Comparison of ENCODE assay signal across 9 mouse cellular contexts in the genomic region with DNA sequence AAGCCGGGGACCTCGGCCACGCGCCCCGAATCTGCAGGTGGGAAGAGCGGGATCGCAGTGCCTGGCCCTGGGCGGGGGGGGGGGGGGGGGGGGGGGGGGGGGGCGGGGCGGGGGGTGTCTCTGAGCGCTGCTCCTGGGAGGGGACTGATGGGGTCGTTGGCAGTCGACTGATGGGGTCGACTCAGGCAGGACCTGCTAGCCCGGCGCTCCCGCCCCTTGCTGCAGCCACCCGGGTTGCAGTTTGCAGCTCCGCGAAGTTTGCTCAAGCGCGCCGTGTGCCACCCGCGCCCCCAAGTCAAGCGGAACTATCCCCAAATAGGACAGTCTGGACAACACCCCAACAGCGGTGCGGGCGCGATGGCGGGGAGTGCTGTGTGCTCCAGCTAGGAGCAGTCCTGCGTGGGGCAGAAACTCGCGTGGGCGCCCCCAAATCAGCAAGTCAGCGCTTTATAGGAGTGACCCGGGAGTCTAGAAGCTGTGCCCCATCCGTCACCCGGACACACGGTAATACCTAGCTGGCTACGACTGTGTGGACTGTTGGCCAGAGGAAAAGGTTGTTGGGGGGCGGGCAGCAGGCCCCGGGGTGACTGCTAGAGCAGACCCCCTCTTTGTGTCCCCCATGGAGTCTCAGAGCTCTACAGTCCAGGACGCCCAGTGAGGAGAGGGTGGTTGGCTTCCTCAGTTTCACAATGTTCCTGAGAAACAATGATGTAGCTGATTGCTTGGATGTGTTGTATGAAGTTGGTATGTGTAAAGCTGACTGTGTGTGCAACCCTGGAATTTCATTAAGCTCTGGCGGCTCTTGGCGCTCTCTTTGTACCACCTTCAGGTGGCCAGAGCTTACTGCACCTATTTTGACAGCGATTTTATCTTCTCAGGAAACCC. TPM values are rescaled to one million over a fixed set of nuclear protein-coding genes. Genes with fewer than 3 reads are reported as not detected.
A peak's percentile ranks its signal among the peaks of the same experiment; 100 is the strongest.
DNase-seq lines count a peak whose midpoint lies in the region; ATAC-seq lines count a peak whose summit lies in the region.
"Had no signal": no experiment of that assay in that cellular context is flagged by ENCODE, and none has a peak within 500 bp of the region (broad histone marks: within the 10 kb centered on the region; RNA-seq: fewer than 3 reads in every experiment).

No protein-coding gene starts in this region.

- no peaks in the 10 kb centered on the region for H3K9me3 ChIP-seq in intestine, embryonic 16.5 days (ENCODE audit: control insufficient read depth, low read length)
- H3K9me3 ChIP-seq in limb, embryonic 13.5 days: no peaks in the 10 kb centered on the region
- H3K9me3 ChIP-seq in midbrain, embryonic 13.5 days: no peaks in the 10 kb centered on the region
- no peaks in the 10 kb centered on the region for H3K9me3 ChIP-seq in stomach, embryonic 15.5 days

- DNase-seq in layer of hippocampus, adult 11-12 months (ENCODE audit: low spot score): peak; percentile 19
- no peak for DNase-seq in layer of hippocampus, adult 9-10 months (ENCODE audit: low spot score)
- peak; percentile 89 for DNase-seq in embryo, embryonic 10.5 days (ENCODE audit: low spot score)
- peak; percentile 27 to 51 for DNase-seq in gastrocnemius, postnatal 4 days (ENCODE audit: low spot score in 2 of 2)

- peak; percentile 75 for ATAC-seq in intestine, embryonic 16.5 days
- peak; percentile 76 for ATAC-seq in limb, embryonic 13.5 days (ENCODE audit: low FRiP score, low read depth)
- peak; percentile 82 for ATAC-seq in midbrain, embryonic 13.5 days
- peak; percentile 62 for ATAC-seq in stomach, embryonic 15.5 days (ENCODE audit: insufficient read depth, low FRiP score, low read depth)

- peak overlapping the region; percentile 90 for H3K27ac ChIP-seq in intestine, embryonic 16.5 days (ENCODE audit: low read length)
- H3K27ac ChIP-seq in limb, embryonic 13.5 days: peak overlapping the region; percentile 92
- H3K27ac ChIP-seq in midbrain, embryonic 13.5 days: peak overlapping the region; percentile 79
- H3K27ac ChIP-seq in stomach, embryonic 15.5 days: peak overlapping the region; percentile 88

- peaks cover 2% of the 10 kb centered on the region; the same call in 1 of the 2 replicates for H3K4me1 ChIP-seq in intestine, embryonic 16.5 days (ENCODE audit: control insufficient read depth, insufficient read depth, low read length)
- H3K4me1 ChIP-seq in limb, embryonic 13.5 days: peaks cover 27% of the 10 kb centered on the region
- 0 out of 2 replicates have a peak, but pooled peaks cover 15% of the 10 kb centered on the region for H3K4me1 ChIP-seq in midbrain, embryonic 13.5 days (replicated peaks)
- peaks cover 5% of the 10 kb centered on the region; the same call in 1 of the 2 replicates for H3K4me1 ChIP-seq in stomach, embryonic 15.5 days

- no peaks in the 10 kb centered on the region for H3K36me3 ChIP-seq in intestine, embryonic 16.5 days (ENCODE audit: control insufficient read depth, insufficient read depth, low read length)
- no peaks in the 10 kb centered on the region; the same call in 1 of the 2 replicates for H3K36me3 ChIP-seq in limb, embryonic 13.5 days
- H3K36me3 ChIP-seq in midbrain, embryonic 13.5 days: no peaks in the 10 kb centered on the region
- no peaks in the 10 kb centered on the region for H3K36me3 ChIP-seq in stomach, embryonic 15.5 days

- no peaks in the 10 kb centered on the region for H3K27me3 ChIP-seq in intestine, embryonic 16.5 days (replicated peaks; ENCODE audit: control insufficient read depth, insufficient read depth, low read length)
- H3K27me3 ChIP-seq in limb, embryonic 13.5 days: no peaks in the 10 kb centered on the region
- no peaks in the 10 kb centered on the region for H3K27me3 ChIP-seq in midbrain, embryonic 13.5 days
- no peaks in the 10 kb centered on the region for H3K27me3 ChIP-seq in stomach, embryonic 15.5 days (replicated peaks)
- H3K27me3 ChIP-seq: CH12.LX had no signal

- under 1% methylated on average over 36 of the region's 47 CpGs for WGBS in intestine, embryonic 16.5 days
- 0% methylated on average over 37 of the region's 47 CpGs for WGBS in limb, embryonic 13.5 days
- under 1% methylated on average over 33 of the region's 47 CpGs for WGBS in midbrain, embryonic 13.5 days
- under 1% methylated on average over 40 of the region's 47 CpGs for WGBS in stomach, embryonic 15.5 days

- peak overlapping the region; percentile 94 for H3K4me2 ChIP-seq in intestine, embryonic 16.5 days (ENCODE audit: low read depth, low read length)
- peak overlapping the region; percentile 82 for H3K4me2 ChIP-seq in limb, embryonic 13.5 days (replicated peaks)
- peak overlapping the region; percentile 99 for H3K4me2 ChIP-seq in midbrain, embryonic 13.5 days (replicated peaks)
- peak overlapping the region; percentile 97 for H3K4me2 ChIP-seq in stomach, embryonic 15.5 days

- peak overlapping the region; percentile 77 for H3K9ac ChIP-seq in intestine, embryonic 16.5 days (ENCODE audit: low read depth, low read length)
- peak overlapping the region; percentile 83 for H3K9ac ChIP-seq in limb, embryonic 13.5 days
- peak overlapping the region; percentile 72 for H3K9ac ChIP-seq in midbrain, embryonic 13.5 days (replicated peaks)
- peak overlapping the region; percentile 63 for H3K9ac ChIP-seq in stomach, embryonic 15.5 days

- peak overlapping the region; percentile 75 for H3K4me3 ChIP-seq in intestine, embryonic 16.5 days (ENCODE audit: low read length)
- H3K4me3 ChIP-seq in limb, embryonic 13.5 days: peak overlapping the region; percentile 72
- peak overlapping the region; percentile 61 for H3K4me3 ChIP-seq in midbrain, embryonic 13.5 days (replicated peaks)
- H3K4me3 ChIP-seq in stomach, embryonic 15.5 days (replicated peaks): peak overlapping the region; percentile 70

RNA-seq across cellular contexts. Expression of gene Plekhg1, which starts 0.6 kb away (rescaled TPM):
- 10 to 100 TPM; 19.6 to 20.2 TPM for total RNA-seq in gastrocnemius, postnatal 4 days (2021)
- 5.0 and 5.7 TPM in 2 replicates for polyA plus RNA-seq in intestine, embryonic 16.5 days (2015; fragmentation: Nextera tagmentation; extraction: Ambion mirVana)
- 15.9 and 16.9 TPM in 2 replicates for polyA plus RNA-seq in limb, embryonic 13.5 days (2015; fragmentation: Nextera tagmentation; extraction: Ambion mirVana)
- polyA plus RNA-seq in midbrain, embryonic 13.5 days (2015; fragmentation: Nextera tagmentation; extraction: Ambion mirVana): 9.1 and 11.8 TPM in 2 replicates
- polyA plus RNA-seq in stomach, embryonic 15.5 days (2015; fragmentation: Nextera tagmentation; extraction: Ambion mirVana): 9.2 and 11.0 TPM in 2 replicates
